Mouse (Mus musculus): ENCODE measurements around the gene Ube2s. TPM values are rescaled to one million over a fixed set of nuclear protein-coding genes. Genes with fewer than 3 reads are reported as not detected.

The Ube2s gene
- polyA plus RNA-seq, 1 experiment, result 146 TPM

DNA sequence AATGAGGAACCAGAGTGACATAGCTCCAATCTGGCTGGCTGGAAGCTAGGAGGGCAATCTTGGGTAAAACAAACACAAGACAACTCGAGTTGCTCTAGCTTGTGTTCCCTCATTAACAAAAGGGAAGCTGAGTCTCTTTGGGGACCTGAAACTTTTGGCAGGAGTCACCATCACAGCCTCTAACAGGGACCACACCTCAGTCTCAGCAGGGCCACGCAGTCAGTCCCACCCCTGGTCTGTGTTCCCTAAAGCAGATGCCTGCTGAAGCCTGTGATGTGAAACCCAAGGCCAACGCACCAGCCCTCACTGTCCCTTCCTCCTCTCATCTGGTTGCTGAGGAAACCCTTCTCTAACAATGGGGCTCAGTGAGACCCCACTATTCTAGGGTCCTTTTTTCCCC is 30.3 kb downstream of the Ube2s start:
- no peak for DNase-seq (ENCODE audit: extremely low spot score in 1 of 2, low spot score in 1 of 2)

DNA sequence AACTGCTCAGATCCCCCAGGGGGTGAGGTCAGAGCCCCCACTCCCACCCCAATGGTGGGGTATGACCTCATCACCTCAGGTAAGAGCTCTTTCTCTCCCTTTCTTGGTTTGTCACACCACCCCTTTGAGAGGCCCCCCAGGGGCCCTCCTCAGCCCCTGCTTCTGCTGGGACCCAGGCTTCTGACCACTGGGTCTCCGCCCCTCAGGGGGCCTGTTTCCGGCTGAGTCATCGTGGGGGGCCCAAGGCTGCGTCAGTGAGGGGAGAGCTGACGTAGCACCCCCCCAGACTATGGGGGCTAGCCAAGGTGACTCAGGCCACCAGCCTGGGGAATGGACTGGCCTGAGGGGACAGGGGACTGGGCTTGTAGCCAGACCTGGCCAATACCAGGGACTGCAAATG is 32.5 kb downstream of the Ube2s start:
- DNase-seq (ENCODE audit: extremely low spot score in 1 of 2, low spot score in 1 of 2), result no peak

DNA sequence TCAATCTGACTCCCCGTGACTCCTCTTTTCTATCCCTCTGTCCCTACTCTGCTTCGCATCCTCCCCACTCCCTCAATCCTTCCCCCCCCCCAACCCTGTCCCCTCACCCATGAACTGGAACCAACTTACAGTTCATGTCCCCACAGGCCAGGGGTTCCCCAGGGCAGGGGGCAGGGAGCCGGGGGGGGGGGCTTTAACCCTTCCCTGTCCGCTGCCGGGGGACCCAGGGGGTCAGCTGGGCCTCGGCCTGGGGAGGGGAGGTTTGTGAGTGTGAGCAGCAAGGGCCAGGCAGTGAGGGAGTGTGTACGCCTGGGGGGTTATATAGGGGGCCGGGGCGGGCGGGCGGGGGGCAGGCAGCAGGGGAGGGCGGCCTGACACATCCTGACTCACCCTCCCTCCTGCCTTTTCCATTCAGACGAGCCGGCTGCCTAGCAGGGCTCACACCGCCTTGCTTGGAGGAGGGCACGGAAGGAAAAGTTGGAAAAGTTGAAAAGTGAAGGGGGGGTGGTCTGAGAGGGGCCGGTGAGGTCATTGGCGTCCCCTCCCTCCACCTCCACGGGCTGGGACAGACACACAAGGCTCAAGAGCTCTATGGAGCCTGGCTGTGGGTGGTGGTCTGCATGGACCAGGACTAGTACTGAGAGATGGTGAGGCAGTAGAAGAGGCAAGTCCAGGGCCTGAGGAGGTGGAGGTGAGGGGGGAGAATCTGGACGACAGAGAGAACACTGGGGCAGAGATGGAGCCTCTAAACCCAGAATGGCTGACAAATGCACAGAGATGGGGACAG is 34.3 kb downstream of the Ube2s start:
- no peak for DNase-seq (ENCODE audit: extremely low spot score in 1 of 2, low spot score in 1 of 2)

DNA sequence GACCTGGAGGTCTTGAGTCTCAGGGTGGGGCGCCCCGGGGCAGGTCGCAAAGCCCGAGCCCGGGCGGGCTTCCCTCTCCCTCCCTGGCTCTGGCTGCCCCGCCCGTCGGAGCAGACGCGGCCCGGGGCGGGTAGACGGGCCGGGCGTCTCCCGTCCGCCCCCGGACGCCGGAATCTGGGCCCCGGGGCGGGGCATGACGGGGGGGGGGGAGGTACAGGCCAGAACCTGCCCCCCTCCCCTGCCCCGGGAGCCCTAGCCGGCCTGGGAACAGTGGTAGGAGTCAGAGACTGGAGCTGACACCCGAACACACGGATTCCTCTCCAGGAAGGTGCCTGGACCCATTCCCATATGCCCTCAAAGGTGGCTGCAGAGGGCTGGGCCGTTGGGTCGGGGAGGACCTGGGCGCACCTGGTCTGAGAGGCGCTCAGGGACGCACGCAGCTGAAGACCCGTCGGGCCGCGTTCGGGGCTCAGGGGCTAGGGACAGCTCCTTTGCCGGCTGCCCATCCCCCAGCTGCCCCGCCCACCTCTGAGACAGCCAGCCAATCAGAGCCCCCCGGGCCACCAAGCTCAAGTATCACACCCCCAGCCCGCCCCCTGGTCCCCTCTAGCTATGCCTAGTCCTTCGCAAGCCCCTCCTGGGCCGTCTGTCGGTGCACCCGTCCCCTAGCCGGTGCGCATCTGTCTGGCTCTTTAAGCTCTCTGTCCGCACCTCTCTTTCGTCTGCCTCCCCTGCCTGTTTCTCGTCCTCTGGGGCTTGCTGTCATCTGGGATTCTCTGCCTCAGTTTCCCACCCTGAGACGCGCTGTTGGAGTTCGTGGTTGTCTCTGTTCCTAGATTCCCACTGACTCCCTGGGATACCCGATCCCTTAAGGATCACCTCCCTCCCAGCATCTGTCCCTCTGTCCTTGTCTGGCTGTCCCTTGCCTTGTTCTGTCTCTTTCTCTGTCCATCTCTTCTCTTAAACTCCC is 35.2 kb downstream of the Ube2s start:
- DNase-seq (ENCODE audit: extremely low spot score in 1 of 2, low spot score in 1 of 2), result no peak

DNA sequence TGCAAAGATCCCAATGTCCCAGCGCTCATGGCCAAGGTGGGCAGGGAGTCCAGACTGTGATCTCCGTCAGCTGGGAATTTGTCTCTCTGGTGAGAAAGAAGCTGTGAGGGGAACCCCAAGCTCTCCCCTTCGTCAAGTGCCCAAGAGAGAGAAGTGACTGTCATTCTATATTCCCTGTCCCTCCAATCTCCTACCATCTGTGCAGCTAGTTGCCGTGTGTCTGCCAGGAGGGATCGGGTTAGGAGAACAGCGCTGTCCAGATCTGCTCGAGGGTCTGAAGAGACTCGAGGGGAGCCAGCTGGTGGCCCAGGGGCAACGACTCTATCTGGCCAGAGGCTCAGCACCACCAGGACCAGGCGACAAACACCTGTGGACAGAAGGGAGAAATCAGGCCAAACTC is 36.3 kb downstream of the Ube2s start:
- no peak for DNase-seq (ENCODE audit: extremely low spot score in 1 of 2, low spot score in 1 of 2)

DNA sequence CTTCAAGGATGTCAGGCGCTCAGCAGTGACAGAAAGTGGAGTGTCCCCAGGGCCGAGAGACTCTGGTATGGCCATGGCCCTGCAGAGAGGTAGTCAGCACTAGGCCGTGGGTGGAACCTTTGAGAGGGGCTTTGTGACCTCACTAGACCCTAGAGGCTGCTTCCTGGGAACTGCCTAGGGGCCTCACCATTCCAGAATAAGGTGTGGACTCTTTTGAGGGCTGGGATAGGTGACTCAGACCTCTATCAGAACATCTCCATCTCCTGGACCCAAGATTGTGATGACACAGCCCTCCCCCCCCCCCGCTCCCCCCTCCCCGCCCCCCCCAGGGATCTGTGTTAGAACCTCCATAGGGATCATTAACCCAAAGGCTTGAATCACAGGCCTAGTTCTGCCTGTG is 41.2 kb downstream of the Ube2s start, which contains the start of gene Fam71e2:
Fam71e2 (minus strand) TSS at position 101 of the 400 bp plus-strand sequence.
- no peak for DNase-seq (ENCODE audit: extremely low spot score in 1 of 2, low spot score in 1 of 2)

DNA sequence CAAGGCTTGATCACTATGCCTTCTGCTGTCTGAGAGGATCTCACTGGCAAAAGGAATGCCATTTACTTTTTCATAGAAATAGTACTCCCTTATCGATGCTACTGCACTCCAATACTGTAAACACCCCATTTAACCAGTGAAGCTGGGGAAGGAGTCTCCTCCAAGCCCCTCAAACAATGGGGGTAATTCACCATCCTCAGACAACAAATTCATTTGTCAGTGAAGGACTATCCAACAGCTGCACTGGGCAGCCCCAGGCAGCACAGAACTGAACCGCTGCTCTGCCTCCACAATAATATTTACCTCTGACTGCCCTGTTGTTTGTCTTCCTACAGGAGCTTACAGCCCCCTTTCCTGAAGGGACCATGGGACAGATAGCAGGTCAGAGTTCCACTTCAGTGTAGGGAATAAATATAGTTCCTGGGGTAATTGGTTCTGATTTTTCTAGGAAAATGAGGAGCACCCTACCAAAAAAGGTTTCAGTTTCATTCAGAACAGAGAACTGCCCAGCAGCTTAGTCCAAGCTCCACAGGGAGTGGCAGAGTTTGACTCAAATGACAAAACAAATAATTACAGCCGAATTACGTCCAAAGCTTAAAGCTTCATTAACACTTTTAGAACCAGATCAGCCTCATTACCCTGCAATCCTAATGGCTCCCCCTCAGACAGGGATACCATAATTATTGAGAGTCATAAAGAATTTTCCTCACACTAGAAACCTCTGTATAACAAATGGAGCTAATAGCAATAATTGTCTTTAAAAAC is 47.3 kb downstream of the Ube2s start:
- DNase-seq (ENCODE audit: extremely low spot score in 1 of 2, low spot score in 1 of 2), result no peak

DNA sequence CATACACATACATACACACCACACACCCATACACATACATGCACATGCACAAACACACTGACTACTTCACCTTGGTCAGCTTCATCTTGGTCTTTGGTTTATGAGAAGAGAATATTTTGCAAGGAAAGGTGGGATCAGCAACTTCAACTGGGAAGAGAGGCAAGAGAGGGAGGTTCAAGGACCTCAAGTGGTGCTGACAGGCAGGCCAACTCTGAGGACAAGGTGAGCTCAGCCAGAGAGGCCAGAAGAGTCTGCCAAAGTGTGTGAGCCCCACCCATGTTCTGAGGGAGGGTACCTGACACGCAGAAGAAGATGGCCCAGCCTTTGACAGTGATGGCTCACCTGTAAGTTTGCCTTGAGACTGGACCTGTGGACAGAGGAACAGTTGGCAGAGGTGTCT is 52.7 kb downstream of the Ube2s start:
- no peak for DNase-seq (ENCODE audit: extremely low spot score in 1 of 2, low spot score in 1 of 2)

DNA sequence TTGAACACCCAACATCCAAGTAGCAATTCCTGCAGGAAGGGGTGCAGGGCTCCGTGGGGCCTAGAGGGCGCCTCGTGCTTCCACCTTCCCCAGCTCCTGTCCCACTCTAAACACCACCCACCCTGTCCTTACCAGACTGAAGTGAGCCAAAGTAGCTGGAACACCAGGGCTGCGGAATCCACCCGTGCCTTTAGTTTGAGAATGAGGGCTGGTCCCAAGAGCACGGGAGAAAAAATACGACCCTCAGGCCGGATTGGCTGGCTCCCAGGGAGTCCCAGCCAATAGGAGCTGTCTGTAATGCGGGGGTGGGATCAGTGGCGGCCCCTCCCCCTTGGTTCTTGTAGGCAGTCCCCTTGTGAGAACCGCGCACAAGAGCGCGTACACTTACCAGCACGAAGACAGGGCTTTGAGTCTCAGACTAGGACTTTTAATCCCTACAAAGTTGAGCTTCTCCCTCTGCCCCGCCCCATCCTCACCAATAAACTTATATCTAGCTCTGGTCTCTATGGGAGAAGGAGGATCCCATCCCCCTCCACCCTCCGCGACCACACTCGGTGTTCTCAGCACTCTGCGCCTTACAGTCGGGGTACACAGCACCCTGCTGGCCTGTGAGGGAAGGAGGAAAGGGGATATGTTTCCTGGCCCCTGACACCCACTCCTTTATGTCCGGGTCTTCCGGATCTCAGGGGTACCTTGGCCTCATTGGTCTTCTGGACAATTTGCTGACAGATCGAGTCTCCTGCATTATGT is 59.4 kb downstream of the Ube2s start, which contains the start of gene Cox6b2:
Cox6b2 (minus strand) TSS at position 274 of the 750 bp plus-strand sequence.
- DNase-seq (ENCODE audit: extremely low spot score in 1 of 2, low spot score in 1 of 2), result peak in 1 of 2 experiments; percentile 61

DNA sequence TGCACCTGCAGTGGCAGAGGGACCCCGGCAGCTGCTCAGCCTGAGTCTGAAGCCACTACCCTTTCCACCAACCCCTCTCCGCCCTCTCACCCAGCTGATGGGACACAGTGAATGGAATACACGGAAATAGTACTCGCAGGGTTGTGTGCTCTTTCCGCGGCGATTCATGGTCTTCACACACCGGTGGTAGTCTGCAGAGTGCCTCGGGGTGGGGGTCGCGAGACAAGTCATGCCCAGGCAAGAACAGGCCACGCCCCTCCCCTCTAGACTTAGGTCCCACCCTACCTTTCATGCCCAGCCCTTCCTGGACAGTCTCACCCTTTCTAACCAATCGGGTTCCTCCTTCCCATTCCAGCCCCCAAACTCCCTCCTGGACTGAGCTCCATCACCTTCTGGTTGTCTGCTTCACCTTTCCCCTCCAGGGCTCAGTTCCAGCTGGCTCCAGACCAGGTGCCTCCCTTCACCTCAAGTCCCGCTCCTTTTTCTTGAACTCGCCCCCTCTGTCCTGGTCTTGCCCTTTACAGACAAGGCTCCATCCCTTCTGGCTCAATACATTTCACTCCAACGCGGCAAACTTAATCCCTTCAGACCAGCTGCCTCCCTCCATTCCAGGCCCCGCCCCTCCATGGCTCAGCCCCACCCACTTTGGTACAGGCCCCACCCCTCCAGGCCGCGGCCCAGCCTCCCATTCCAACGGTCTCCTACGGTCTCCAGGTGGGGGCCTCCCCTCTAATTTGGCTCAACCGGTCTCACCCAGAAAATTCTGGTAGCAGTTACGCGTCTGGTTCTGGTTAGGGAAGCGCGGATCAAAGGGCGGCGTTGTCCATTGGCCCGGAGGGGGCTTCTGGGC is 60.2 kb downstream of the Ube2s start:
- DNase-seq (ENCODE audit: extremely low spot score in 1 of 2, low spot score in 1 of 2), result no peak

DNA sequence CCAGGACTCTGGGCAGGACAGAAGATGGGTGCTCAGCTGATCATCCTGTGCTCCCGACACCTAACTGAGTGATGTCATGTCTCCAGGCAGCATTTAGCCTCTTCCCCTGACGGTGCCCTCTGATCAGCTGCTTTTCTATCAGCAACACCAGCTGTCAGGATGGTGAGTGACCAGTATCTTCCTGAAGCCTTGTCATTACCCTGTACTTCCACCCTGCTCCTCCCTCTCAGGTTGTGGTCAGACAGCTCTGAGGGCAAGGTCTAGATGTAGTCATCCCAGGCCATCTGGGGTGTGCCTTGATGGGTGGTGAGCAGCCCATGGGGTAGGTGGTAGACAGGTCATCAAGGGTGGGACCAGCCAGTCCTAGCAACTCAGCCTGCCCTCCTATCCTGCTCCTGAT is 63.2 kb downstream of the Ube2s start:
- DNase-seq (ENCODE audit: extremely low spot score in 1 of 2, low spot score in 1 of 2), result no peak

DNA sequence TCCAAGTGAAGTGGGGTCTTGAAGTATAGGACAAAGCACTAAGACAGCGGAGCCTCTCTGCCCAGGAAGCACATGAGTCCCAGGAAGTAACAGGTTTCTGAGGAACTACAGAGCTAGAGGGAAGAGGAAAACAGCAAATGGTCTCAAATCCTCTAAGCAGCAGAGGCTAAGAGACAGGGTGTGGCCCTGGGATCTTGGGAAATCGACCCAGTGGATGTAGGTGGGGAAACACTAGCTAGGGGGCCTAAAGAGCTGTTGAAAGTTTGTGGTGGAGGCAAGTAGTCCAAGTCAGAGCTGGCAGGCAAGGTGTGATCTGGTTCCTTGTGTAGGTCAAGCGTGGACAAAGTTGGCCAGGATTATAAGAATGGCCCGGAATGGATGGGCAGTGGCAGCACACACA is 64.1 kb downstream of the Ube2s start:
- DNase-seq (ENCODE audit: extremely low spot score in 1 of 2, low spot score in 1 of 2), result no peak

DNA sequence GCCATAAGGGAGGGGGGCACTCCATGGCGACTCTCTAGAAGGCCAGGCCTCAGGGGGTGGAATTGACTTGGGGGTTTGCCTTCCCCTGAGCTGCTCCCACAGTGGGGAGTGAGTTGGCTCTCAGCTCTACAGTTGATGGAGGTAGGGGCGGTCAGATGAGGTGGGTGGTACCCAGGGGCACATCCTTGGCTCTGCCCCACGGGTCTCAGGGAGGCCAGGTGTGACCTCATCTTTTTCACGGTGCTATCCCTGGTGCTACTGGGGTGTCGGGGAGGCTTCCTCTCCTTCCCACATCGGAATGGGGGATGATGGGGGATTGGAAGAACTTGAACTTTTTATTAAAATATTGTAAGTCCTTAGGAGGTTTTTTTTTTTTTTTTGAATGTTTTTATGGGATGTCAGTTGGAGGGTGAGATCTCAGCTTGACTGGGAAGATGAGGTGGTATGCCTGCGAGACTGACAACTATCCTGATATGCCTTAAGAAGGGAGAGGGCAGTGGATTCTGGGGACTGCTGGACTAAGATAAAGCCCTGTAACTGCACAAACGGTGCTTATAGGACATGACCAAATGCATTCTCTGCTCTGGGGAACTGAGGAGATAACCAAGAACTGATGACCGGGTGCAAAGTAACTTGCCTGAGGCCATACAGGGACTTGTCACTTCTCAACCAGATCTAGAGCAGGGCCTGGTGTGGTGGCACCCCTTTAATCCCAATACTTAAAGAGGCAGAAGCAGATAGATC is 65.1 kb downstream of the Ube2s start:
- DNase-seq (ENCODE audit: extremely low spot score in 1 of 2, low spot score in 1 of 2), result no peak

DNA sequence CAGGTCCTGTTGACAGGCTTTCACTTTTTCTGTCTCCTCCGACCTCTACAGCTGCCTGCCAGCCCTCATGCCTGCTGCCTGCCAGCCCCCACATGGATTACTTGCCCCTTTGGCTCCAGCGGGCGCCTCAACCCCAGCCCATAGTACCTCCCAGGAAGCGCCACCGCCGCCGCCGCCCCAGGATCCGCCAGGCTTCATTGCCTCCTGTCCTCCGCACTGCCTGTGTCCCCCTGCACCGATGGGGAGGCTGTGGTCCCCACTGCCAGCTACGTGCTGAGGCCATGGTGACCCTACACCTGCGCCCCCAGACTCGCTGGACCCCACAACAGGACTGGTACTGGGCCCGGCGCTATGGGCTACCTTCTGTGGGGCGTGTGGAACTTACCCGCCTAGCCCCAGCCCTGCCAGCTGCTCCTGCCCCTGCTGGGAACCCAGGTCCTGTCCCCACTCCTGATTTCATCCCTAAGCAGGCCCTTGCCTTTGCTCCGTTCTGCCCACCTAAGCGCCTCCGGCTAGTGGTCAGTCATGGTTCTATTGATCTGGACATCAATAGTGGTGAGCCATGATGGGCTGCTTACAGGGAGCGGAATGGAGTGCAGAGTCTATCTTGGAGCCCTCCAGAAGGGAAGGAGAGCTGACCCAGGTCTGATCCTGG is 65.9 kb downstream of the Ube2s start:
- DNase-seq (ENCODE audit: extremely low spot score in 1 of 2, low spot score in 1 of 2), result no peak

DNA sequence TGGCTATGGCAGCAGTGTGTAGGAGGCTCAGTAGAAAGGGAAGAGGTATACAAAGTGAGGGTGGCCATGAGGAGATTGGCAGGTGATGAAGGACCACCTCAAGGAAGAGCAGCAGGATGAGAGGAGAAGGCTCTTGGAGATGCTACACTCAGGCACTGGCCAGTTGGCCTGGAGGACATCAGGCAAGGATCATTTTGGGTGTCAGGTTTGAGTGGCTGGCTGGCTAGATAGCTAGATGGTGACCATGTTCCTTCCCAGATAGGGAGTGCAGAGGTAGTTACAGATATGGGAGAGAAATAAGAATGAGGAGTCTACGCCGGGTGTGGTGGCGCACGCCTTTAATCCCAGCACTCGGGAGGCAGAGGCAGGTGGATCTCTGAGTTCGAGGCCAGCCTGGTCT is 67.5 kb downstream of the Ube2s start:
- no peak for DNase-seq (ENCODE audit: extremely low spot score in 1 of 2, low spot score in 1 of 2)

Data from frontal cortex, adult 2 months (tissue).